Mouse (Mus musculus): Measurements from ENCODE around the gene Hmgb1. TPM values are rescaled to one million over a fixed set of nuclear protein-coding genes. Genes with fewer than 3 reads are reported as not detected.

The Hmgb1 gene
- total RNA-seq, 2 experiments from 2014 or later, result 99.8 to 112 TPM

- DNase-seq, result no peak
- TF ChIP-seq CTCF (IDR thresholded peaks at IDR 0.05), result no peak
- no peak overlapping the region for H3K4me3 ChIP-seq
- H3K27ac ChIP-seq, result no peak overlapping the region
- intact Hi-C loops (cut with DNase I), result loop anchor here (5.0 kb wide), 1 partner anchor 65 kb away; no protein-coding TSS in a partner anchor
Measured at GRCm38 (mm10) chr5:149137447-149137846, 46.8 kb downstream of the Hmgb1 start.

- peak; percentile 31 for DNase-seq
- Histone ChIP-seq H3K4me3 (no peak overlapping the region), H3K27ac (no peak overlapping the region)
- intact Hi-C loops (cut with DNase I), result loop anchor here (5.0 kb wide), 1 partner anchor 65 kb away; no protein-coding TSS in a partner anchor
- TF ChIP-seq CTCF (IDR thresholded peaks at IDR 0.05), result no peak
Measured at GRCm38 (mm10) chr5:149136933-149137365, 47.3 kb downstream of the Hmgb1 start.

GRCm38 (mm10) chr5:149135455-149136354, 48.6 kb downstream of the Hmgb1 start:
- intact Hi-C loops (cut with DNase I), result loop anchor here (5.0 kb wide), 1 partner anchor 63 kb away; no protein-coding TSS in a partner anchor
- Histone ChIP-seq H3K4me3 (no peak overlapping the region), H3K27ac (no peak overlapping the region)
- no peak for TF ChIP-seq CTCF (IDR thresholded peaks at IDR 0.05)
- no peak for DNase-seq

GRCm38 (mm10) chr5:149134751-149135454, 49.4 kb downstream of the Hmgb1 start:
- DNase-seq, result no peak
- intact Hi-C loops (cut with DNase I), result loop anchor here (5.0 kb wide), 1 partner anchor 63 kb away; no protein-coding TSS in a partner anchor
- no peak overlapping the region for H3K27ac ChIP-seq
- TF ChIP-seq CTCF (IDR thresholded peaks at IDR 0.05), result no peak
- H3K4me3 ChIP-seq, result no peak overlapping the region

- TF ChIP-seq CTCF (IDR thresholded peaks at IDR 0.05), result no peak
- Histone ChIP-seq H3K27ac (no peak overlapping the region), H3K4me3 (no peak overlapping the region)
- intact Hi-C loops (cut with DNase I), result no loop called here
- no peak for DNase-seq
Measured at GRCm38 (mm10) chr5:149128473-149128872, 55.8 kb downstream of the Hmgb1 start.

GRCm38 (mm10) chr5:149123795-149124194, 60.5 kb downstream of the Hmgb1 start:
- TF ChIP-seq CTCF (IDR thresholded peaks at IDR 0.05), result no peak
- Histone ChIP-seq H3K4me3 (no peak overlapping the region), H3K27ac (no peak overlapping the region)
- no peak for DNase-seq
- intact Hi-C loops (cut with DNase I), result no loop called here

- Histone ChIP-seq H3K4me3 (no peak overlapping the region), H3K27ac (no peak overlapping the region)
- no peak for TF ChIP-seq CTCF (IDR thresholded peaks at IDR 0.05)
- intact Hi-C loops (cut with DNase I), result no loop called here
- no peak for DNase-seq
Measured at GRCm38 (mm10) chr5:149119341-149119881, 64.9 kb downstream of the Hmgb1 start.

- H3K27ac ChIP-seq, result no peak overlapping the region
- peak; percentile 19 for DNase-seq
- TF ChIP-seq CTCF (IDR thresholded peaks at IDR 0.05), result no peak
- intact Hi-C loops (cut with DNase I), result no loop called here
- no peak overlapping the region for H3K4me3 ChIP-seq
Measured at GRCm38 (mm10) chr5:149117815-149118547, 66.3 kb downstream of the Hmgb1 start.

- DNase-seq, result no peak
- no peak for TF ChIP-seq CTCF (IDR thresholded peaks at IDR 0.05)
- Histone ChIP-seq H3K27ac (no peak overlapping the region), H3K4me3 (no peak overlapping the region)
- intact Hi-C loops (cut with DNase I), result no loop called here
Measured at GRCm38 (mm10) chr5:149114587-149114986, 69.7 kb downstream of the Hmgb1 start.

GRCm38 (mm10) chr5:149114034-149114433, 70.3 kb downstream of the Hmgb1 start:
- DNase-seq, result no peak
- TF ChIP-seq CTCF (IDR thresholded peaks at IDR 0.05), result no peak
- intact Hi-C loops (cut with DNase I), result no loop called here

GRCm38 (mm10) chr5:149113439-149113838, 70.8 kb downstream of the Hmgb1 start:
- H3K27ac ChIP-seq, result no peak overlapping the region
- DNase-seq, result no peak
- intact Hi-C loops (cut with DNase I), result no loop called here
- no peak overlapping the region for H3K4me3 ChIP-seq
- TF ChIP-seq CTCF (IDR thresholded peaks at IDR 0.05), result no peak

More at GRCm38 (mm10) chr5:149114034-149114433, 70.3 kb downstream of the Hmgb1 start:
- Histone ChIP-seq H3K4me3 (no peak overlapping the region), H3K27ac (no peak overlapping the region)

GRCm38 (mm10) chr5:149112559-149112958, 71.7 kb downstream of the Hmgb1 start:
- no peak for DNase-seq
- no peak for TF ChIP-seq CTCF (IDR thresholded peaks at IDR 0.05)
- Histone ChIP-seq H3K4me3 (no peak overlapping the region), H3K27ac (no peak overlapping the region)
- intact Hi-C loops (cut with DNase I), result no loop called here

All from gastrocnemius, adult 2 months (tissue).